Mouse (Mus musculus) kidney, adult 2 months (tissue): Measurements from ENCODE around the gene Gjb6.

Source experiments
- CTCF ChIP-seq: fragments of 200-500 bp; conservative IDR thresholded peaks from 2 replicates; pipeline ENCODE4 v1.5.1; 2011; ENCODE audit warnings: low read depth, mild to moderate bottlenecking, control low read depth, low read length, moderate library complexity, mixed read lengths; ENCODE audit not compliant: insufficient read depth, insufficient read length
- POLR2A ChIP-seq: fragments of 200-500 bp; IDR thresholded peaks from one replicate; pipeline ENCODE4 v1.6.1; 2011; ENCODE audit warnings: low read depth, low read length, control low read depth

DNA sequence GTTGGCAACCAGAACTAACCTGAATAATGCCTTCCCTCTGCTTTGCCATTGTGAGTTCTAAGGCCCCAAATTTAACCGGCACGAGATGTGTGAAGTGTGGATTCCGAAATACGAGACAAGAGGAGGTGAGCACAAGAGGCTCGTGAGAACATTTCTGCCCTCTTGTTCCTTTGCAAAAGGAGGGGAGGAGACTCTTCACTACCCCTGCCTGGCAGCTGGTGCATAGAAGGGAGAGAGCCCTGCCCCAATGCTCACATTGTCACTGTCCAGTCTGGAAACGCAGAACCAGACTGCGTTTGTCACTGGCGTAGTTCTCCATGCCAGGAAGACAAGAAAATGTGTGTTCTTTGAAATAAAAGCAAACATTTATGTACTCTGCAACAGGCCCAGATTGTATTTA lies 1.9 kb upstream of the Gjb6 start:
- no peak for TF ChIP-seq CTCF
- no peak for TF ChIP-seq POLR2A
